ENCODE assay signal across 9 mouse cellular contexts in genomic region chr11:116329314-116330210, GRCm38 (mm10). TPM values are rescaled to one million over a fixed set of nuclear protein-coding genes. Genes with fewer than 3 reads are reported as not detected.
DNase-seq lines count a peak whose midpoint lies in the region; ATAC-seq and TF ChIP-seq lines count a peak whose summit lies in the region.
"Had no signal": no experiment of that assay in that cellular context is flagged by ENCODE, and none has a peak within 500 bp of the region (broad histone marks: within the 10 kb centered on the region; RNA-seq: fewer than 3 reads in every experiment).

No protein-coding gene starts in this region.

- peaks cover 19% of the 10 kb centered on the region for H3K27me3 ChIP-seq in embryonic facial prominence, embryonic 13.5 days
- peaks cover 10% of the 10 kb centered on the region for H3K27me3 ChIP-seq in midbrain, embryonic 15.5 days (replicated peaks)

- no peaks in the 10 kb centered on the region for H3K36me3 ChIP-seq in embryonic facial prominence, embryonic 13.5 days
- no peaks in the 10 kb centered on the region for H3K36me3 ChIP-seq in midbrain, embryonic 15.5 days (replicated peaks)

- peaks cover 44% of the 10 kb centered on the region for H3K4me1 ChIP-seq in embryonic facial prominence, embryonic 13.5 days
- peaks cover 49% of the 10 kb centered on the region for H3K4me1 ChIP-seq in midbrain, embryonic 15.5 days

- no peaks in the 10 kb centered on the region for H3K9me3 ChIP-seq in embryonic facial prominence, embryonic 13.5 days
- H3K9me3 ChIP-seq in midbrain, embryonic 15.5 days = no peaks in the 10 kb centered on the region

- H3K27ac ChIP-seq in layer of hippocampus, adult 2 months = peak overlapping the region; percentile 79
- H3K27ac ChIP-seq in embryonic facial prominence, embryonic 13.5 days = peak overlapping the region; percentile 44
- H3K27ac ChIP-seq in midbrain, embryonic 15.5 days = peak overlapping the region; percentile 79

- H3K4me2 ChIP-seq in embryonic facial prominence, embryonic 13.5 days = no peak overlapping the region
- H3K4me2 ChIP-seq in midbrain, embryonic 15.5 days = no peak overlapping the region

- no peak overlapping the region; the same call in 1 of the 2 replicates for H3K9ac ChIP-seq in embryonic facial prominence, embryonic 13.5 days
- H3K9ac ChIP-seq in midbrain, embryonic 15.5 days = no peak overlapping the region

- WGBS in embryonic facial prominence, embryonic 13.5 days = 40% methylated on average over 18 of the region's 18 CpGs
- 28% methylated on average over 18 of the region's 18 CpGs for WGBS in midbrain, embryonic 15.5 days

- no peak for ATAC-seq in embryonic facial prominence, embryonic 13.5 days (ENCODE audit: insufficient number of reproducible peaks, insufficient read depth, low FRiP score, low TSS enrichment, low read depth)
- ATAC-seq in midbrain, embryonic 15.5 days (replicated peaks) = peak; percentile 64; the same call in 1 of the 2 replicates

- H3K4me3 ChIP-seq in layer of hippocampus, adult 2 months = no peak overlapping the region
- H3K4me3 ChIP-seq in embryonic facial prominence, embryonic 13.5 days = no peak overlapping the region
- H3K4me3 ChIP-seq in midbrain, embryonic 15.5 days = no peak overlapping the region

- DNase-seq in layer of hippocampus, adult 2 months (ENCODE audit: low spot score in 2 of 2) = peak in 1 of 2 experiments; percentile 20
- no peak for DNase-seq in layer of hippocampus, adult 18-20 months (ENCODE audit: low spot score in 2 of 2)
- peak; percentile 77 for DNase-seq in kidney, postnatal 10 days
- no peak for DNase-seq in adrenal gland, postnatal 14 days
- no peak for DNase-seq in T-cell, adult 2 months (ENCODE audit: low spot score)
- no peak for DNase-seq in spleen, postnatal 14 days (ENCODE audit: low spot score in 2 of 2)

- no peak for TF ChIP-seq CTCF in layer of hippocampus, adult 2 months (conservative IDR thresholded peaks at IDR 0.05)

RNA-seq across cellular contexts. Expression of gene Foxj1, which starts 5.6 kb away (rescaled TPM):
- total RNA-seq in layer of hippocampus, adult 2 months (2021) = 1 to 10 TPM; 4.3 to 5.9 TPM
- total RNA-seq in layer of hippocampus, adult 18-20 months (2021) = 1 to 10 TPM; 6.2 to 7.5 TPM
- 0.80 and 1.4 TPM in 2 replicates for polyA plus RNA-seq in embryonic facial prominence, embryonic 13.5 days (2015; fragmentation: Nextera tagmentation; extraction: Ambion mirVana)
- polyA plus RNA-seq in midbrain, embryonic 15.5 days (2015; fragmentation: Nextera tagmentation; extraction: Ambion mirVana) = 17.4 and 20.4 TPM in 2 replicates
- 0.23 and 0.30 TPM in 2 replicates for total RNA-seq in adrenal gland, postnatal 14 days (2021)
- total RNA-seq: neutrophil, adult 5-6 weeks had no signal

RNA-seq across cellular contexts. Expression of gene Exoc7, which starts 22.5 kb away (rescaled TPM):
- 10 to 100 TPM; 83.2 to 94.8 TPM for total RNA-seq in layer of hippocampus, adult 2 months (2021)
- 10 to 100 TPM; 69.4 to 85.5 TPM for total RNA-seq in layer of hippocampus, adult 18-20 months (2021)
- 71.7 and 79.4 TPM in 2 replicates for polyA plus RNA-seq in embryonic facial prominence, embryonic 13.5 days (2015; fragmentation: Nextera tagmentation; extraction: Ambion mirVana)
- 109 and 110 TPM in 2 replicates for polyA plus RNA-seq in midbrain, embryonic 15.5 days (2015; fragmentation: Nextera tagmentation; extraction: Ambion mirVana)
- 50.5 and 62.8 TPM in 2 replicates for total RNA-seq in adrenal gland, postnatal 14 days (2021)

RNA-seq across cellular contexts. Expression of gene Galr2, which starts 48.8 kb away (rescaled TPM):
- not detected for total RNA-seq in layer of hippocampus, adult 2 months (2021)
- total RNA-seq in layer of hippocampus, adult 18-20 months (2021) = not detected
- polyA plus RNA-seq in embryonic facial prominence, embryonic 13.5 days (2015; fragmentation: Nextera tagmentation; extraction: Ambion mirVana) = 0.18 TPM in 1 of 2 replicates, not detected in the other
- polyA plus RNA-seq in midbrain, embryonic 15.5 days (2015; fragmentation: Nextera tagmentation; extraction: Ambion mirVana) = 0.45 and 0.57 TPM in 2 replicates
- not detected in 2 replicates for total RNA-seq in adrenal gland, postnatal 14 days (2021)
- total RNA-seq: neutrophil, adult 5-6 weeks had no signal

RNA-seq across cellular contexts. Expression of gene Srp68, which starts 55.5 kb away (rescaled TPM):
- total RNA-seq in layer of hippocampus, adult 2 months (2021) = 10 to 100 TPM; 63.7 to 64.1 TPM
- 10 to 100 TPM; 69.4 to 71.3 TPM for total RNA-seq in layer of hippocampus, adult 18-20 months (2021)
- 95.2 and 97.5 TPM in 2 replicates for polyA plus RNA-seq in embryonic facial prominence, embryonic 13.5 days (2015; fragmentation: Nextera tagmentation; extraction: Ambion mirVana)
- 62.4 and 63.5 TPM in 2 replicates for polyA plus RNA-seq in midbrain, embryonic 15.5 days (2015; fragmentation: Nextera tagmentation; extraction: Ambion mirVana)
- 63.1 and 70.4 TPM in 2 replicates for total RNA-seq in adrenal gland, postnatal 14 days (2021)
